Mouse (Mus musculus): ENCODE data around the gene Pfdn6. TPM values are rescaled to one million over a fixed set of nuclear protein-coding genes. Genes with fewer than 3 reads are reported as not detected.
"Not testable (repeated sequence)": the region's sequence is repeated elsewhere in the genome, so short reads cannot be mapped to it uniquely, and the experiment has no call there.

Gene Pfdn6
- polyA plus RNA-seq, 1 experiment: 130 TPM

GRCm38 (mm10) chr17:33897114-33897794 lies 42.9 kb downstream of the Pfdn6 start:
- TF ChIP-seq MAX (IDR thresholded peaks at IDR 0.05) (peak; percentile 36), MYOG (IDR thresholded peaks at IDR 0.05; ENCODE audit: control insufficient read depth, extremely low read depth, insufficient read length) (no peak), CTCF (IDR thresholded peaks at IDR 0.05; ENCODE audit: control insufficient read depth, insufficient read depth, insufficient read length) (peak; percentile 25)
- H3K36me3 ChIP-seq (ENCODE audit: control insufficient read depth, insufficient read depth): no peaks in the 10 kb centered on the region
- no peaks in the 10 kb centered on the region for H3K27me3 ChIP-seq (ENCODE audit: control insufficient read depth, insufficient read depth, insufficient read length)
- no peaks in the 10 kb centered on the region for H3K79me2 ChIP-seq (ENCODE audit: control insufficient read depth, insufficient read depth)
- no peaks in the 10 kb centered on the region for H3K79me3 ChIP-seq (ENCODE audit: low read depth)
- H3K4me3 ChIP-seq (ENCODE audit: insufficient read depth, poor library complexity, severe bottlenecking): no peak overlapping the region
- no peak overlapping the region for H3ac ChIP-seq (ENCODE audit: control insufficient read depth, insufficient read length, low read depth)

GRCm38 (mm10) chr17:33893011-33893410 lies 47.1 kb downstream of the Pfdn6 start:
- not testable (repeated sequence) for H3K4me3 ChIP-seq (ENCODE audit: insufficient read depth, poor library complexity, severe bottlenecking); H3ac ChIP-seq (ENCODE audit: control insufficient read depth, insufficient read length, low read depth); H3K36me3 ChIP-seq (ENCODE audit: control insufficient read depth, insufficient read depth); H3K27me3 ChIP-seq (ENCODE audit: control insufficient read depth, insufficient read depth, insufficient read length)
- Histone ChIP-seq H3K79me2 (ENCODE audit: control insufficient read depth, insufficient read depth) (peaks cover 22% of the 10 kb centered on the region), H3K79me3 (ENCODE audit: low read depth) (peaks cover 14% of the 10 kb centered on the region)

GRCm38 (mm10) chr17:33892429-33892828 lies 47.7 kb downstream of the Pfdn6 start:
- H3K79me3 ChIP-seq (ENCODE audit: low read depth): peaks cover 19% of the 10 kb centered on the region
- TF ChIP-seq MYOG (IDR thresholded peaks at IDR 0.05; ENCODE audit: control insufficient read depth, extremely low read depth, insufficient read length): no peak
- no peak for TF ChIP-seq MYOD1 (IDR thresholded peaks at IDR 0.05; ENCODE audit: control insufficient read depth, insufficient read length, low read depth)
- no peak for TF ChIP-seq FOSL1 (IDR thresholded peaks at IDR 0.05; ENCODE audit: insufficient read depth, low read length, poor library complexity, severe bottlenecking)
- TF ChIP-seq USF1 (IDR thresholded peaks at IDR 0.05; ENCODE audit: low read depth): no peak
- no peak for TF ChIP-seq MAX (IDR thresholded peaks at IDR 0.05)
- TF ChIP-seq CTCF (IDR thresholded peaks at IDR 0.05; ENCODE audit: control insufficient read depth, insufficient read depth, insufficient read length): no peak
- no peak for TF ChIP-seq CEBPB (IDR thresholded peaks at IDR 0.05; ENCODE audit: low read depth)
- no peaks in the 10 kb centered on the region for H3K27me3 ChIP-seq (ENCODE audit: control insufficient read depth, insufficient read depth, insufficient read length)
- no peak overlapping the region for H3ac ChIP-seq (ENCODE audit: control insufficient read depth, insufficient read length, low read depth)
- H3K4me3 ChIP-seq (ENCODE audit: insufficient read depth, poor library complexity, severe bottlenecking): no peak overlapping the region
- H3K36me3 ChIP-seq (ENCODE audit: control insufficient read depth, insufficient read depth): no peaks in the 10 kb centered on the region
- H3K79me2 ChIP-seq (ENCODE audit: control insufficient read depth, insufficient read depth): peaks cover 27% of the 10 kb centered on the region

DNA sequence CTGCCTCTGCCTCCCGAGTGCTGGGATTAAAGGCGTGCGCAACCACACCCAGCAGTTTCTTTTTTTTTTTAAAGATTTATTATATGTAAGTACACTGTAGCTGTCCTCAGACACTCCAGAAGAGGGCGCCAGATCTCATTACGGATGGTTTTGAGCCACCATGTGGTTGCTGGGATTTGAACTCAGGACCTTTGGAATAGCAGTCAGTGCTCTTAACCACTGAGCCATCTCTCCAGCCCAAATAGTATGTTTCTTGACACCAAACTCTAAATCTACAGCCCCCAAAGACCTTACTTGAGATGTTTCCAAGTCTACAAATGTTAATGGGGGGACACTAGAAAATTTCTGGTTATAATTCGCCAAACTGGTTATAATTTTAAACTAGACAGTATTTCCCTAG lies 48.3 kb downstream of the Pfdn6 start:
- H3K27me3 ChIP-seq (ENCODE audit: control insufficient read depth, insufficient read depth, insufficient read length); H3K4me3 ChIP-seq (ENCODE audit: insufficient read depth, poor library complexity, severe bottlenecking); H3ac ChIP-seq (ENCODE audit: control insufficient read depth, insufficient read length, low read depth); H3K36me3 ChIP-seq (ENCODE audit: control insufficient read depth, insufficient read depth): not testable (repeated sequence)
- peaks cover 23% of the 10 kb centered on the region for H3K79me3 ChIP-seq (ENCODE audit: low read depth)
- peaks cover 33% of the 10 kb centered on the region for H3K79me2 ChIP-seq (ENCODE audit: control insufficient read depth, insufficient read depth)

- no peak for TF ChIP-seq MYOD1 (IDR thresholded peaks at IDR 0.05; ENCODE audit: control insufficient read depth, insufficient read length, low read depth)
- no peak for TF ChIP-seq USF1 (IDR thresholded peaks at IDR 0.05; ENCODE audit: low read depth)
- no peak for TF ChIP-seq FOSL1 (IDR thresholded peaks at IDR 0.05; ENCODE audit: insufficient read depth, low read length, poor library complexity, severe bottlenecking)
- no peak for TF ChIP-seq MAX (IDR thresholded peaks at IDR 0.05)
- no peak for TF ChIP-seq CEBPB (IDR thresholded peaks at IDR 0.05; ENCODE audit: low read depth)
- TF ChIP-seq MYOG (IDR thresholded peaks at IDR 0.05; ENCODE audit: control insufficient read depth, extremely low read depth, insufficient read length): no peak
- Histone ChIP-seq H3K79me3 (ENCODE audit: low read depth) (peaks cover 25% of the 10 kb centered on the region), H3K27me3 (ENCODE audit: control insufficient read depth, insufficient read depth, insufficient read length) (no peaks in the 10 kb centered on the region), H3K4me3 (ENCODE audit: insufficient read depth, poor library complexity, severe bottlenecking) (no peak overlapping the region), H3K36me3 (ENCODE audit: control insufficient read depth, insufficient read depth) (peaks cover 5% of the 10 kb centered on the region), H3ac (ENCODE audit: control insufficient read depth, insufficient read length, low read depth) (no peak overlapping the region), H3K79me2 (ENCODE audit: control insufficient read depth, insufficient read depth) (peaks cover 38% of the 10 kb centered on the region)
Measured at GRCm38 (mm10) chr17:33891357-33891756, 48.8 kb downstream of the Pfdn6 start.

GRCm38 (mm10) chr17:33890533-33891059 lies 49.5 kb downstream of the Pfdn6 start, which contains the start of gene Kifc1:
Kifc1 (minus strand) TSS chr17:33890661.
- TF ChIP-seq MAX (IDR thresholded peaks at IDR 0.05): peak; percentile 89
- no peak for TF ChIP-seq MYOG (IDR thresholded peaks at IDR 0.05; ENCODE audit: control insufficient read depth, extremely low read depth, insufficient read length)
- peak; percentile 77 for TF ChIP-seq CEBPB (IDR thresholded peaks at IDR 0.05; ENCODE audit: low read depth)
- TF ChIP-seq CTCF (IDR thresholded peaks at IDR 0.05; ENCODE audit: control insufficient read depth, insufficient read depth, insufficient read length): peak; percentile 96
- H3ac ChIP-seq (ENCODE audit: control insufficient read depth, insufficient read length, low read depth): peak within 1 kb of the TSS; percentile 77
- H3K79me2 ChIP-seq (ENCODE audit: control insufficient read depth, insufficient read depth): peaks cover 44% of the 10 kb centered on the region
- no peaks in the 10 kb centered on the region for H3K27me3 ChIP-seq (ENCODE audit: control insufficient read depth, insufficient read depth, insufficient read length)
- peaks cover 8% of the 10 kb centered on the region for H3K36me3 ChIP-seq (ENCODE audit: control insufficient read depth, insufficient read depth)
- peaks cover 25% of the 10 kb centered on the region for H3K79me3 ChIP-seq (ENCODE audit: low read depth)
- peak within 1 kb of the TSS; percentile 65 for H3K4me3 ChIP-seq (ENCODE audit: insufficient read depth, poor library complexity, severe bottlenecking)

DNA sequence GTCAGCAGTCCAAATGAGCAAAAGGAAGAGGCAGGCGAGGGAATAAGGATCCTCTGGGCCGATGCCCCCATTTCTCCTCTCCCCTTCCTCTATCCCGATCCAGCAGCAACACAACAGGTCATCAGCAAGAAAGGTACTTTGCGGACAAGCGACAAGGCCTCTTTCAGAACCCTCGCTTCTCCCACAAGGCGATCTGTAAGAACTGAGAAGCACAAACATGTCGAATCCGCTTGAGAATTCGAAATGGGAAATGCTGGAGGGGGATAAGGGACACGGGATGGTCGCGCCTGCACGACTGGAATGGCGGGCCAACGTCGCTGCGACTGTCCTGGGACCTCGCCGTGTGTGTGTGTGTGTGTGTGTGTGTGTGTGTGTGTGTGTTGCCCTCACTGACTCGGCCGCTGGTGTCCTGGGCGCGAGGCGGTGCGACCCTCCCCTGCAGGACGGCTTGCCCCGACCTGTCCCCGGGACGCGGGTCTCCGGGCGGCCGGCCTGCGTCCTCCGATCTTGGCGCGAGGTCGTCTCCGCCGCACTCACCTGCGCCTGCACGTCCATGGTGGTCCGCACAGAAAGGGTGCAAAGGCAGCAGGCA lies 50.1 kb downstream of the Pfdn6 start:
- Histone ChIP-seq H3K79me3 (ENCODE audit: low read depth) (peaks cover 25% of the 10 kb centered on the region), H3ac (ENCODE audit: control insufficient read depth, insufficient read length, low read depth) (peak overlapping the region; percentile 77), H3K79me2 (ENCODE audit: control insufficient read depth, insufficient read depth) (peaks cover 44% of the 10 kb centered on the region), H3K4me3 (ENCODE audit: insufficient read depth, poor library complexity, severe bottlenecking) (peak overlapping the region; percentile 65)
- H3K27me3 ChIP-seq (ENCODE audit: control insufficient read depth, insufficient read depth, insufficient read length); H3K36me3 ChIP-seq (ENCODE audit: control insufficient read depth, insufficient read depth): not testable (repeated sequence)

Data from C2C12 (cell line).